Mouse (Mus musculus) ES-E14 (cell line): ENCODE data around the gene Slc17a7.

Experiments
- CHD2 ChIP-seq: IDR thresholded peaks from 2 replicates; pipeline ENCODE4 v1.6.1; 2014; ENCODE audit warnings: mild to moderate bottlenecking, low read depth, low read length, inconsistent platforms
- HCFC1 ChIP-seq: IDR thresholded peaks from 2 replicates; pipeline ENCODE4 v1.6.1; 2012; ENCODE audit warnings: low read length, inconsistent platforms, borderline replicate concordance; ENCODE audit not compliant: insufficient read depth
- MAFK ChIP-seq: IDR thresholded peaks from 2 replicates; pipeline ENCODE4 v1.6.1; 2014; ENCODE audit warnings: mild to moderate bottlenecking, low read depth, low read length, inconsistent platforms; ENCODE audit not compliant: insufficient read depth
- ZC3H11A ChIP-seq: IDR thresholded peaks from 2 replicates; pipeline ENCODE4 v1.6.1; 2012; ENCODE audit warnings: low read depth, mild to moderate bottlenecking, inconsistent platforms, low read length, borderline replicate concordance
- ZNF384 ChIP-seq: IDR thresholded peaks from 2 replicates; pipeline ENCODE4 v1.6.1; 2012; ENCODE audit warnings: low read depth, low read length, inconsistent platforms

DNA sequence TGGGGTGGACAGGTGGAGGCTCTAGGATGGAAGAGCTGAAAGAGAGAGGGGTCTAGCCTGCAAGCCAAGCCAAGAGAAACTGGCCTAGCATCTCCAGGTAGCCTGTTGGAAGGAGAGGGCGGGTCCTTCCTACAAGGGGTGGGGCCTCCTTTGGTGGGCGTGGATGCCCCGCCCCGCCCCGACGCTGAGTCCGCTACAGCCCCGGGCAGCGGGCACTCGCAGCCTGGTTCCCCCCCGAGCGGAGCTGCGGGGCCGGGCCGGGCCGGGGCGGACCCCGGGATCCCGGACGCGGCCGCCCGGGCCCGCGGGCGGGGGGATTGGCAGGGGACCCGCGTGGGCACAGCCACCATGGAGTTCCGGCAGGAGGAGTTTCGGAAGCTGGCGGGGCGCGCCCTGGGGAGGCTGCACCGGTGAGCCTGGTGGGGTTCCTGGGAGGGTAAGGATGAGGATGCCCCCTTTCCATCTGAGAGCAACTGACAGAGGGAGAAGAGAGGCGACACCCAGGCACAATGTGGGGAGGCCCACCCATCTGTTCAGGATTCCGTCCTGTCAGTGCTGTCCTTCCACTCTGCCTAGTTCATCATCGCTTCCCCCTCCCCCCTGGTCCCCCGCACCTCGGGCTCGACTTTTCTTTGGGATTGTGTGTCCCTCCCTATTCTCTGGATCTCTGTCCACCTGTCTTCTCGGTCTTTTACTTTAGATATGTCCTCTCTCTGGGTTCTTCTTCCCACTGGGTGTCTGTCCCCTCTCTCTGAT lies at the start of gene Slc17a7:
- TF ChIP-seq MAFK = no peak
- no peak for TF ChIP-seq HCFC1
- TF ChIP-seq CHD2 = no peak
- no peak for TF ChIP-seq ZNF384
- TF ChIP-seq ZC3H11A = no peak
